Mouse (Mus musculus) kidney, adult 8-10 months (tissue): ENCODE data around the gene Eif2b5.

ENCODE experiments used
- DNase-seq, 2 experiments: peaks; one replicate each; pipeline ENCODE4 v3.0.0; 2022

Eif2b5 gene

GRCm38 (mm10) chr16:20490581-20490980, 8.0 kb upstream of the Eif2b5 start:
- peak in 1 of 2 experiments; percentile 28 for DNase-seq

GRCm38 (mm10) chr16:20491301-20491700, 7.3 kb upstream of the Eif2b5 start:
- no peak for DNase-seq

DNA sequence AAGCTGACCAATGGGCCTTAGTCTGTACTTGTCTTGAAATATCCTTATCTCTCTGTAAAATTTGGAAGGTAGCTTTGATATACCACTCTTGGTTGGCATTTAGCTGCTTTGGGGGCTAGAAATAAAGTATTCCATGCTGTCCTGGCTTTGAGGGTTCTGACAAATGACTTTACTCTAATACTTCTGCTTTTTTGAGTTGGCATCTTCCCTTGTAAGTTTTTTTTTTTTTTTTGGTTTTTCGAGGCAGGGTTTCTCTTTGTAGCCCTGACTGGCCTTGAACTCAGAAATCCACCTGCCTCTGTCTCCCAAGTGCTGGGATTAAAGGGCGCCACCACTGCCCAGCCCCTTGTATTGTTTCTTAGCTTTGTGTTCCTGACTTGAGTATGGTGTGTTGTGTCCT, 5.2 kb upstream of the Eif2b5 start:
- DNase-seq, result no peak

DNA sequence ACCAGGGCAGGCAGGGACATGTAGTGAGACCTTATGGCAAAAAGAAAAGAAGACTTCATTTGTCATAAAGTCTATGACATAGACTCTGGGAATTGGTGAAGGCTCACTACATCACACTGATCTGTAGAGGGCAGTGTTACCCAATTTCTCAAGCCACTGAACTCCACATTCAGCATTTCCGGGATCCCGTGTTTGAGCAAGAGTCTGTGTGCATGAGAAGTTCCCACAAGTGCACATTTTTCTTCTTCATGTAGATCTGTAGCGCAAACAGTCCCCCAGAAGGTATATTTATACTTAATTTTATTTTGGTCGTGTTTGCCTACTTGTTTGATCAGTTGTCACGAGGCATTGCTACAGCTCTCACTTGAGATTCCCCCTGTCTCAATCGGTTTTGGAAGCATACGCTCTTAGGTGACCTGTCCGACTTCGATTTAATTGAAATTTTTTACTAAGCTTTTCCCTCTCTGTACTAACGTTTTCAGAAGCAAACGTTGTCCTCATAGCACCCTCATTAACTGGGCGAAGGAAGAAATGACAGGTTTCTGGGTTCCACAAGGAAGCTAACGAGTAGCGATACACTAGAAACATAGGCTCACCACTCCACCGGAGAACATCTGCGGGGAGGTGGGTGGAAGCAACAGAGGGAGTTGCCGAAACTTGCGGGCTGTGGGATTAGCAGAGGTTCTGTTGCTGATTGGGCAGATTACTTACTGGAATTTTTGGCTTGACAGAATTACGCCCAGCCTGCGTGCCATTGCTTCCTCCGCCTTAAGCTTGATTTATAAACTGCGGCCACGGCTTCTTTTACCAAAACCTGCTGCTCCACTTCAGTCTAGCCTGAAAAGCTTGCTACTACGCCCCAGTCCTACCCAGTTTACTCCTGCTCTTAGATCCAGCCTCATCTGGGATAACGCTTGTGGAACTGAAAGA, 1.7 kb upstream of the Eif2b5 start:
- DNase-seq, result peak; percentile 63 to 69

DNA sequence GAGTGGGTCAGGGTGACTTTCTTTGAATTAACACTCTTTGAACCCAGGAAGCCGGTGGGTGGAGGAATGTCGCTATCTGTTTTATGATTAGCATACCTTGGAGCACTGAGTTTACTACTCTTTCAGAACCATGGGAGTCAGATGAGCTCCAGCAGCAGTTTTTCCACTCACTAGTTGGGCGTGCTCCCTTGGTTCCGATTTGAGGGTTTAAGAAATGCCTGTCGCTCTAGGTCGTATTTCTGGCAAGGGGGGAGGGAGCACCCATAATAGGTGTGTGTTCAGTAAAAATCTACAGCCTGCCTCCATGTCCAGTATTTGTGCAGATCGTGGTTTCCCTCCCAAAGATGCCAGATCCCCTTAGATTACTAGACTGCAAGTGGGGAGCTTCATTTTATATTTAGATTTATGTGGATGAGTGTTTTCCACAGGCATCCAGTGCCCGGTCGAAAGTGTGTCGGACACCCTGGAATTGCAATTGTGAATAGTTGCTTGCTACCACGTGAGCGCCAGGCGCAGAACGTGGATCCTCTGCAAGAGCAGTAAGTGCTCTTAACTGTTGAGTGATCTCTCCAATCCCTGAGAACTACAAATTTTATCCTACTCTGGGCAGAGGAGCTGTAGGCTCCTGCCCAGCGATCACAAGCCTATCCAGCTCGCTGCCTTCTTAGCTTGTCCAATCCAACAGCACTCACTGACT, 489 bp upstream of the Eif2b5 start:
- DNase-seq, result peak; percentile 29 to 34

DNA sequence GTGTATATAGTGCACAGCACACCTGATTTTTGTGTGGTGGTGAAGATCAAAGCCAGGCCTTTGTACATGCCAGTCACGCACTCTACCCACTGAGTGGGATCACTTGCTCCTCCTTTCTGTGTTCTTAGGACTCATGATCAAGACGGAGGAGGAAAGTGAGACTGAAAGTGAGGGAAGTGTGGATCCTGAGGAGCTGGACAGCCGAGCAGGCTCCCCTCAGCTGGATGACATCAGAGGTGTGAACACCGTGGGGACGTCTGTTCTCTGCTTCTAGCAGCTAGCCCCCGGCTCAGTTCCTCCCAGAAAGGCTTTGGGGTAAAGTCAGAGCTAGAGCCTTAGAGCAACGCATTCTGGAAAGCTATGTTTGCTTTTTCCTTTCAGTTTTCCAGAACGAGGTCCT, 7.4 kb downstream of the Eif2b5 start:
- DNase-seq, result no peak

- DNase-seq, result peak; percentile 53 to 74
These were observed 10.7 kb downstream of the Eif2b5 start for GRCm38 (mm10) chr16:20509349-20509748.

GRCm38 (mm10) chr16:20511277-20511847, 12.7 kb downstream of the Eif2b5 start:
- DNase-seq, result no peak

DNA sequence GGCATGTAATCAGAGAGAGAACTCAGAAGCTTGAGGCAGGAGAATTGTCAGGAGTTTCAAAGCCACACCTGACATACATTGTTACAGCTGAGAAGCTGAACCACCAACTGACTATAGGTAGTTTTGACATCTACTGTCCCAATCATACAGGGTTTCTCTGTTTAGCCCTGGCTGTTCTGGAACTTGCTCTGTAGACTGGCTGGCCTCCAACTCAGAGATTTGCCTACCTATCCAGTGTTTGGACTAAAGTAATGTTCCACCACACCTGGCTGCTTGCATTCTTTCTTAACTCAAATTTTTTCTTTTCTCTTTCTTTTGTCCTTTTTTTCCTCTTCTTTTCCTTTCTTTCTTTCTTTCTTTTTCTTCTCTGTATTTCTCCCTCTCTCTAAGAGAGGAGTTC, 17.4 kb downstream of the Eif2b5 start:
- peak in 1 of 2 experiments; percentile 46 for DNase-seq

DNA sequence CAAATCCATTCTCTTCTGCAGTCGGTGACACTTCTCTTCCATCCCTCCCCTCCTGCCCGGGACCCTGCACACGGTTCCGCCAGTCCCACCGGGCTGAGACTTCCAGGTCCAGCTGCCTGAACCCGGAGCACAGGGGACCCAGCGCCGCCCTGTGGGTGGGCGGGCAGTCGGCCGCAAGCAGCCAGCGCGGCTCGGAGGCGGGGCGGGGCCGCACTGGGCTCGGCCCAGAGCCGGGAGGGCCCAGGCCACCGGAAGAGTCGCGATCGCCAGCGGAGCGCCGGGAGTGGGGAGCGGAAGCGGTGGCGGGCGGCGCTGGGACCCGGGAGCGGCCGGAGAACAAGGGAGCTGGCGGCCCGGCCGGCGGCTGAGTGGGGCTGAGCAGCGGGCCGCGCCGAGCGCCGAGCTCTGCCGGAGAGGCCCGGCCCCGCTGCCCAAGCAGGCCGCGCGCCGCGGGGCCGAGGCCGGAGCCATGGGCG, 18.1 kb downstream of the Eif2b5 start, which contains the start of gene Dvl3:
TSS of gene Dvl3 (plus strand) at position 257 of the 476 bp plus-strand sequence.
- peak; percentile 90 to 92 for DNase-seq

- peak in 1 of 2 experiments; percentile 41 for DNase-seq
These were observed 18.6 kb downstream of the Eif2b5 start for GRCm38 (mm10) chr16:20517216-20517615.

GRCm38 (mm10) chr16:20517701-20518374, 19.2 kb downstream of the Eif2b5 start:
- peak; percentile 30 to 40 for DNase-seq

GRCm38 (mm10) chr16:20523886-20524285, 25.3 kb downstream of the Eif2b5 start:
- no peak for DNase-seq

DNA sequence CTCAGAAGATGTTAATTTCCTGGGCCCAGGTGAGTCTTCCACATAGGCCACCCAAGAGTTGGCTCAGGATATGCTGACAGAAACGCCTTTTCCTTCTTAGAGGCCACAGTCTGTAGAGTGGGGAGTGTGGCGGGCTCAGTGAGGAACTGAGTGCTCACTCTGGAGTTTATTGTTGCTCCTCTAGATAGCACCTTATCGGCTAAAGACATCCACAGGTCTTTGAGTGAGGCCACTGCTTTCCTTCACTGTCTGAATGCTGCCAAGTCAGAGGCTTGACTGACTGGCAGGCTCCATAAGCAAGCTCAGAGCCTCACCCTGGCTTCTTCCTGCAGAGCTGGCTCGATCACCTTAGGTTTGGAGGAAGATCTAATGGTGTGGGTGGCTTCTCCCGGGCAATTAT, 30.2 kb downstream of the Eif2b5 start:
- no peak for DNase-seq

- DNase-seq, result no peak
These were observed 30.8 kb downstream of the Eif2b5 start for GRCm38 (mm10) chr16:20529375-20529774.

GRCm38 (mm10) chr16:20530941-20531340, 32.3 kb downstream of the Eif2b5 start:
- no peak for DNase-seq

- DNase-seq, result no peak
These were observed 36.1 kb downstream of the Eif2b5 start for GRCm38 (mm10) chr16:20534617-20535295.

DNA sequence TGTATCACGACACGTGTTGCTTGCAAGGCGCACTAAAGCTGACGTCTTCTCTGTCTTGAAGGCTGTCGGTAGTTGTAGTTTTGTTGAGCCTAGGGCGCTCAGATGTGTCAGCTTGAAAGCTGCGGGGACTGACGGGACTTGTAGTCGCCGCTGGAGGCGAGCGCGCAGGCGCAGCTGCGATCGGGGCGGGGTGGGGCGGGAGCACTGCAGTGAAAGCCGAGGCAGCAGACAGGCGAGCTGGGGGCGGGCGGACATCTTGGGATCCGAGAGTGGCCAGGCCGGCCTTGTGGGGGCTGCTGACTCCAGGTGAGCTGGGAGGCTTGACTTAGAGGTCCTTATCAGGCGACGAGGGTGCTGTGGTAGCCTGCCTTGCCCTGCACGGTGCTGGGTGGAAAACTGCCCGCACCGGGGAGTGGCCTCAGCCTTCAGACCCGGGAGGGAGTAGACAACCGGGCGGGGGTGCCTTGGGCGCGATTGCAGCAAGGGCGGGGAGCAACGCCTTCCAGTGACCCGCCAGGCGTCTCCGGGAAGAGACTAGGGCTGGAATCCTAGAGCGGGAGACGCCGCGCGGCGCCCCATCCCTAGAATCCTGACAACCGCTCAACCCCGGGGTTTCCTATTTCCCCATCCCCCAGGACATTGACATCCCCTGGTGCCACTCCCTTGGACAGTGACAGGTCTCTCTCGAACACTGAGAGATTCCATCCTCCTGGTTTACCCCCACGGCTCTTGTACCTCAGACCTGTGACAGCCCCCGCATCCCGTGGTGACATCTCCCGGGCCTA, 36.9 kb downstream of the Eif2b5 start, which contains the start of gene Ap2m1:
TSS of gene Ap2m1 (plus strand) at position 183 of the 785 bp plus-strand sequence.
- peak; percentile 94 to 99 for DNase-seq

DNA sequence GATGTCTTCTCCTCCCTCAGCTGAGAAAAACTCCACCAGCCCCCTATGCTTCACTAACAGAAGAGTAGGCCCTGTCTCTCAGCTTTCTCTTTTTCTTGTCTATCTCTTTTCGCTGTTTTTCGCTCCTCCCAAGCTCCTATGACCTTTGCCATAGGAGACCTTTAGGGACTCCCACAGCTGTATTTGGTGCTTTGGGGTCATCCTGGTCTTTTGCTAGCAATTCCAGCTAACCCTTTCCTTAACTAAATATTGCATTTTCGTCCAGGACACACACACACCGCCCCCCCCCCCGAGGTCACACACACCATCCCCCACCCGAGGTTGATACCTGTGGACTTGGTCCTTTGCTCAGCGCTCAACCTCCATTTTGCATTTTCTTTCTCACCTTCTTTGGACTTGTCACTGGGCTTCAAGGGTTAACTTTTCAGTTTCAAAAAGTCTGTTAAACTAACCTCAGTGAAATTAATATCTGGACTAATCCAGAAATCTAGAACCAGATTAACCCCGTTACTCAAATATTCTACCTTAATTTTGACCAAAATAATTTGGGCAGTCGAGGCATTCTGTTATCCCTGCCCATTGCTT, 37.6 kb downstream of the Eif2b5 start:
- no peak for DNase-seq

DNA sequence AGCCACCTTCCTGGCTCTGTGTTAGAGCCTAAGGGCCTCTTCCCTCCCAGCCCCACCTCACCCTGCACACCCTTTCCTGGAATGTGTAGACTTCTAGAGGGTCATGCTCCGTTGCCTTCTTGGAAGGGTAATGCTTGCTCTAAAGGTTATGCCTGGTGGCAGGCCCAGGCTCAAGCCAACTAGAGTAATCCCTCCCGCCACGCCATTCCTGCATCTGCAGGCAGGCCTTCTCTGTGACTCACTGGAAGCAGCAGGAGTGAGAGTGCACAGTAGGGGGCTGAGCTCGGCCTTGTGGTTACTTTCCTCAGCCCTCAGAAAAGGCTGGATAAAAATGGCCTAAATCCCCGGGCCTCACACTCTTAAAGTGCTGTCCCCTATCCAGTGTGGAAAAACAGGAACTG, 38.5 kb downstream of the Eif2b5 start:
- DNase-seq, result peak; percentile 81 to 86
